Mouse (Mus musculus): ENCODE data around the gene Bbs10. TPM values are rescaled to one million over a fixed set of nuclear protein-coding genes. Genes with fewer than 3 reads are reported as not detected.

Gene Bbs10
- polyA plus RNA-seq, 1 experiment, result 4.4 TPM

GRCm38 (mm10) chr10:111318805-111319500 lies 20.5 kb downstream of the Bbs10 start:
- DNase-seq (ENCODE audit: extremely low spot score in 1 of 2, low spot score in 1 of 2), result no peak

- no peak for DNase-seq (ENCODE audit: extremely low spot score in 1 of 2, low spot score in 1 of 2)
These were observed 22.1 kb downstream of the Bbs10 start for GRCm38 (mm10) chr10:111320579-111320978.

GRCm38 (mm10) chr10:111327957-111328356 lies 29.5 kb downstream of the Bbs10 start:
- no peak for DNase-seq (ENCODE audit: extremely low spot score in 1 of 2, low spot score in 1 of 2)

GRCm38 (mm10) chr10:111329326-111329725 lies 30.8 kb downstream of the Bbs10 start:
- DNase-seq (ENCODE audit: extremely low spot score in 1 of 2, low spot score in 1 of 2), result no peak

- no peak for DNase-seq (ENCODE audit: extremely low spot score in 1 of 2, low spot score in 1 of 2)
These were observed 36.4 kb downstream of the Bbs10 start for GRCm38 (mm10) chr10:111334902-111335301.

- no peak for DNase-seq (ENCODE audit: extremely low spot score in 1 of 2, low spot score in 1 of 2)
These were observed 37.3 kb downstream of the Bbs10 start for GRCm38 (mm10) chr10:111335517-111336352.

- no peak for DNase-seq (ENCODE audit: extremely low spot score in 1 of 2, low spot score in 1 of 2)
These were observed 37.9 kb downstream of the Bbs10 start for GRCm38 (mm10) chr10:111336353-111336713.

- no peak for DNase-seq (ENCODE audit: extremely low spot score in 1 of 2, low spot score in 1 of 2)
These were observed 40.8 kb downstream of the Bbs10 start for GRCm38 (mm10) chr10:111339296-111339695.

- no peak for DNase-seq (ENCODE audit: extremely low spot score in 1 of 2, low spot score in 1 of 2)
These were observed 43.3 kb downstream of the Bbs10 start for GRCm38 (mm10) chr10:111341761-111342160.

GRCm38 (mm10) chr10:111343555-111343954 lies 45.1 kb downstream of the Bbs10 start:
- no peak for DNase-seq (ENCODE audit: extremely low spot score in 1 of 2, low spot score in 1 of 2)

- no peak for DNase-seq (ENCODE audit: extremely low spot score in 1 of 2, low spot score in 1 of 2)
These were observed 49.8 kb downstream of the Bbs10 start for GRCm38 (mm10) chr10:111348263-111348662.

Other genes with a start within 250 kb of the Bbs10 start
- gene Osbpl8, start 133.9 kb upstream of the Bbs10 start, polyA plus RNA-seq (2012; rRNA removed), result 28.5 and 31.3 TPM in 2 replicates
- 259 and 267 TPM in 2 replicates for gene Nap1l1, start 174.5 kb downstream of the Bbs10 start, polyA plus RNA-seq (2012; rRNA removed)
- 28.9 and 30.9 TPM in 2 replicates for gene Phlda1, start 207.6 kb downstream of the Bbs10 start, polyA plus RNA-seq (2012; rRNA removed)

Data from frontal cortex, adult 2 months (tissue).